Mouse (Mus musculus) fat pad, adult 2 months (tissue): ENCODE results near the gene Foxp1.

ENCODE experiments used
- DNase-seq: peaks from one replicate; pipeline ENCODE4 v3.0.0-alpha.2; 2011; ENCODE audit warnings: low read depth, low spot score; ENCODE audit errors: extremely low read depth

Foxp1 gene

GRCm38 (mm10) chr6:99485217-99485883, 37.2 kb downstream of the Foxp1 start:
- DNase-seq = no peak

GRCm38 (mm10) chr6:99484884-99485216, 37.7 kb downstream of the Foxp1 start:
- no peak for DNase-seq

GRCm38 (mm10) chr6:99484197-99484725, 38.3 kb downstream of the Foxp1 start:
- no peak for DNase-seq

GRCm38 (mm10) chr6:99483556-99483955, 39.0 kb downstream of the Foxp1 start:
- no peak for DNase-seq

- no peak for DNase-seq
Observed at GRCm38 (mm10) chr6:99481568-99481967, 41.0 kb downstream of the Foxp1 start.

GRCm38 (mm10) chr6:99478873-99479650, 43.5 kb downstream of the Foxp1 start:
- DNase-seq = no peak

GRCm38 (mm10) chr6:99475040-99475439, 47.5 kb downstream of the Foxp1 start:
- no peak for DNase-seq

- DNase-seq = no peak
Observed at GRCm38 (mm10) chr6:99470906-99471305, 51.6 kb downstream of the Foxp1 start.

- no peak for DNase-seq
Observed at GRCm38 (mm10) chr6:99469134-99469834, 53.2 kb downstream of the Foxp1 start.

- no peak for DNase-seq
Observed at GRCm38 (mm10) chr6:99467831-99468230, 54.7 kb downstream of the Foxp1 start.

GRCm38 (mm10) chr6:99467109-99467508, 55.4 kb downstream of the Foxp1 start:
- no peak for DNase-seq

GRCm38 (mm10) chr6:99466354-99466753, 56.2 kb downstream of the Foxp1 start:
- no peak for DNase-seq

- no peak for DNase-seq
Observed at GRCm38 (mm10) chr6:99464449-99464848, 58.1 kb downstream of the Foxp1 start.

- DNase-seq = no peak
Observed at GRCm38 (mm10) chr6:99463906-99464305, 58.6 kb downstream of the Foxp1 start.

- DNase-seq = no peak
Observed at GRCm38 (mm10) chr6:99458775-99459174, 63.7 kb downstream of the Foxp1 start.

GRCm38 (mm10) chr6:99453763-99454520, 68.6 kb downstream of the Foxp1 start:
- DNase-seq = peak; percentile 78

- DNase-seq = peak; percentile 98
Observed at GRCm38 (mm10) chr6:99452638-99453185, 69.8 kb downstream of the Foxp1 start.

GRCm38 (mm10) chr6:99451479-99451878, 71.0 kb downstream of the Foxp1 start:
- DNase-seq = no peak

GRCm38 (mm10) chr6:99447447-99447846, 75.1 kb downstream of the Foxp1 start:
- DNase-seq = no peak

GRCm38 (mm10) chr6:99446801-99447415, 75.6 kb downstream of the Foxp1 start:
- no peak for DNase-seq
